7 mouse cellular contexts compared by ENCODE assay signal in genomic region chr16:17922163-17922538, GRCm38 (mm10). TPM values are rescaled to one million over a fixed set of nuclear protein-coding genes. Genes with fewer than 3 reads are reported as not detected.
DNase-seq lines count a peak whose midpoint lies in the region; ATAC-seq and TF ChIP-seq lines count a peak whose summit lies in the region.

No protein-coding gene starts in this region.

- H3K27me3 ChIP-seq in forebrain, postnatal 0 days (ENCODE audit: insufficient read depth, low read length), result no peaks in the 10 kb centered on the region; the same call in 1 of the 2 replicates
- H3K27me3 ChIP-seq in liver, postnatal 0 days (ENCODE audit: insufficient read depth, low read length), result no peaks in the 10 kb centered on the region

- H3K4me2 ChIP-seq in forebrain, postnatal 0 days (ENCODE audit: low read depth), result peak overlapping the region; percentile 89
- peak overlapping the region; percentile 88 for H3K4me2 ChIP-seq in liver, postnatal 0 days (ENCODE audit: low read depth, low read length)

- no peak for TF ChIP-seq CTCF in cortical plate, adult 2 months (IDR thresholded peaks at IDR 0.05; ENCODE audit: extremely low read depth, insufficient read depth, low read length)
- no peak for TF ChIP-seq CTCF in forebrain, postnatal 0 days (IDR thresholded peaks at IDR 0.05; ENCODE audit: low read depth)
- no peak for TF ChIP-seq CTCF in liver, postnatal 0 days (IDR thresholded peaks at IDR 0.05; ENCODE audit: low read depth)

- H3K36me3 ChIP-seq in forebrain, postnatal 0 days (ENCODE audit: insufficient read depth), result peaks cover 18% of the 10 kb centered on the region
- peaks cover 7% of the 10 kb centered on the region; the same call in 1 of the 2 replicates for H3K36me3 ChIP-seq in liver, postnatal 0 days (replicated peaks; ENCODE audit: insufficient read depth, low read length)

- peak; percentile 25 for DNase-seq in layer of hippocampus, adult 9-10 months (ENCODE audit: low spot score)
- no peak for DNase-seq in layer of hippocampus, postnatal 14 days (ENCODE audit: low spot score in 2 of 2)
- DNase-seq in forebrain, postnatal 0 days, result no peak
- DNase-seq in liver, postnatal 0 days, result no peak
- peak; percentile 74 for DNase-seq in testis, postnatal 10 days (ENCODE audit: low spot score)
- DNase-seq in spleen, postnatal 4 days (ENCODE audit: low spot score in 2 of 2), result no peak

- TF ChIP-seq POLR2A in cortical plate, adult 2 months (IDR thresholded peaks at IDR 0.05; ENCODE audit: extremely low read depth, insufficient read depth, low read length), result no peak

- peak overlapping the region; percentile 89 for H3K9ac ChIP-seq in forebrain, postnatal 0 days
- H3K9ac ChIP-seq in liver, postnatal 0 days (replicated peaks), result peak overlapping the region; percentile 84

- peak overlapping the region; percentile 25; the same call in 1 of the 2 replicates for H3K27ac ChIP-seq in cortical plate, adult 2 months (ENCODE audit: insufficient read depth, low read length)
- peak overlapping the region; percentile 90 for H3K27ac ChIP-seq in forebrain, postnatal 0 days (ENCODE audit: low read depth, low read length)
- peak overlapping the region; percentile 72 for H3K27ac ChIP-seq in liver, postnatal 0 days (ENCODE audit: low read depth)

- TF ChIP-seq EP300 in liver, postnatal 0 days (IDR thresholded peaks at IDR 0.05; ENCODE audit: low read depth), result no peak

- H3K9me3 ChIP-seq in forebrain, postnatal 0 days (ENCODE audit: low read length), result no peaks in the 10 kb centered on the region
- H3K9me3 ChIP-seq in liver, postnatal 0 days (ENCODE audit: low read length), result no peaks in the 10 kb centered on the region

- ATAC-seq in forebrain, postnatal 0 days, result peak; percentile 5; the same call in 1 of the 2 replicates
- peak; percentile 30 for ATAC-seq in liver, postnatal 0 days

- H3K4me3 ChIP-seq in cortical plate, adult 2 months (ENCODE audit: insufficient read depth, low read length), result peak overlapping the region; percentile 75
- H3K4me3 ChIP-seq in forebrain, postnatal 0 days (ENCODE audit: low read depth, low read length), result peak overlapping the region; percentile 80
- peak overlapping the region; percentile 74 for H3K4me3 ChIP-seq in liver, postnatal 0 days (ENCODE audit: low read depth, low read length)

- peaks cover 4% of the 10 kb centered on the region; the same call in 1 of the 2 replicates for H3K4me1 ChIP-seq in cortical plate, adult 2 months (ENCODE audit: control insufficient read depth, insufficient read depth, low read length)
- H3K4me1 ChIP-seq in forebrain, postnatal 0 days (ENCODE audit: insufficient read depth), result peaks cover 14% of the 10 kb centered on the region
- H3K4me1 ChIP-seq in liver, postnatal 0 days (ENCODE audit: insufficient read depth), result peaks cover 18% of the 10 kb centered on the region

- WGBS in forebrain, postnatal 0 days, result 2% methylated on average over 14 of the region's 14 CpGs
- under 1% methylated on average over 14 of the region's 14 CpGs for WGBS in liver, postnatal 0 days (ENCODE audit: insufficient replicate concordance)

RNA-seq across cellular contexts. Expression of gene Slc25a1, which starts 5.9 kb away (rescaled TPM):
- total RNA-seq in layer of hippocampus, postnatal 14 days (2021), result 10 to 100 TPM; 60.4 to 61.2 TPM
- polyA plus RNA-seq in cortical plate, adult 2 months (2012; rRNA removed), result 56.5 and 62.5 TPM in 2 replicates
- total RNA-seq in forebrain, postnatal 0 days (2014; rRNA removed), result 150 and 158 TPM in 2 replicates
- 143 and 146 TPM in 2 replicates for polyA plus RNA-seq in forebrain, postnatal 0 days (2015; fragmentation: Nextera tagmentation; extraction: Ambion mirVana)
- 77.7 and 78.3 TPM in 2 replicates for polyA plus RNA-seq in liver, postnatal 0 days (2015; fragmentation: Nextera tagmentation; extraction: Ambion mirVana)

RNA-seq across cellular contexts. Expression of gene Gsc2, which starts 7.3 kb away (rescaled TPM):
- not detected for total RNA-seq in layer of hippocampus, postnatal 14 days (2021)
- polyA plus RNA-seq in cortical plate, adult 2 months (2012; rRNA removed), result not detected in 2 replicates
- not detected in 2 replicates for total RNA-seq in forebrain, postnatal 0 days (2014; rRNA removed)
- not detected in 2 replicates for polyA plus RNA-seq in forebrain, postnatal 0 days (2015; fragmentation: Nextera tagmentation; extraction: Ambion mirVana)
- not detected in 2 replicates for polyA plus RNA-seq in liver, postnatal 0 days (2015; fragmentation: Nextera tagmentation; extraction: Ambion mirVana)

RNA-seq across cellular contexts. Expression of gene Ess2, which starts 11.0 kb away (rescaled TPM):
- 10 to 100 TPM; 27.8 to 32.2 TPM for total RNA-seq in layer of hippocampus, postnatal 14 days (2021)
- 39.7 and 46.3 TPM in 2 replicates for polyA plus RNA-seq in cortical plate, adult 2 months (2012; rRNA removed)
- total RNA-seq in forebrain, postnatal 0 days (2014; rRNA removed), result 50.4 and 50.5 TPM in 2 replicates
- polyA plus RNA-seq in forebrain, postnatal 0 days (2015; fragmentation: Nextera tagmentation; extraction: Ambion mirVana), result 41.5 and 46.2 TPM in 2 replicates
- polyA plus RNA-seq in liver, postnatal 0 days (2015; fragmentation: Nextera tagmentation; extraction: Ambion mirVana), result 5.6 and 6.6 TPM in 2 replicates

RNA-seq across cellular contexts. Expression of gene Tssk2, which starts 23.7 kb away (rescaled TPM):
- total RNA-seq in layer of hippocampus, postnatal 14 days (2021), result not detected
- not detected in 2 replicates for polyA plus RNA-seq in cortical plate, adult 2 months (2012; rRNA removed)
- total RNA-seq in forebrain, postnatal 0 days (2014; rRNA removed), result not detected in 2 replicates
- not detected in 2 replicates for polyA plus RNA-seq in forebrain, postnatal 0 days (2015; fragmentation: Nextera tagmentation; extraction: Ambion mirVana)
- polyA plus RNA-seq in liver, postnatal 0 days (2015; fragmentation: Nextera tagmentation; extraction: Ambion mirVana), result not detected in 2 replicates

RNA-seq across cellular contexts. Expression of gene Dgcr2, which starts 23.8 kb away (rescaled TPM):
- 100 to 1,000 TPM; 105 to 111 TPM for total RNA-seq in layer of hippocampus, postnatal 14 days (2021)
- polyA plus RNA-seq in cortical plate, adult 2 months (2012; rRNA removed), result 81.0 and 83.6 TPM in 2 replicates
- total RNA-seq in forebrain, postnatal 0 days (2014; rRNA removed), result 97.7 and 139 TPM in 2 replicates
- 73.7 and 90.7 TPM in 2 replicates for polyA plus RNA-seq in forebrain, postnatal 0 days (2015; fragmentation: Nextera tagmentation; extraction: Ambion mirVana)
- polyA plus RNA-seq in liver, postnatal 0 days (2015; fragmentation: Nextera tagmentation; extraction: Ambion mirVana), result 17.9 and 18.0 TPM in 2 replicates

Comparison
In these comparisons a context has a peak if more than half of its experiments do, and no peak if none do; other contexts are left out.
1. DNase-seq: peak in layer of hippocampus, adult 9-10 months (single experiment) and testis, postnatal 10 days (single experiment); none in layer of hippocampus, postnatal 14 days (0 of 2), forebrain, postnatal 0 days (single experiment), liver, postnatal 0 days (single experiment) and spleen, postnatal 4 days (0 of 2).
2. H3K27ac ChIP-seq: peak in every context shown above with its lines; median percentile 90 in forebrain, postnatal 0 days; 72 in liver, postnatal 0 days; 25 in cortical plate, adult 2 months.
3. Peak in every context shown above with its lines, with median percentiles within 50 percentile points of each other: H3K4me3 ChIP-seq.